Mouse (Mus musculus): ENCODE results near the gene Med10.

- TF ChIP-seq CTCF (IDR thresholded peaks at IDR 0.05; ENCODE audit: low read depth), result no peak
- TF ChIP-seq EP300 (IDR thresholded peaks at IDR 0.05; ENCODE audit: low read depth), result no peak
Observed at GRCm38 (mm10) chr13:69794808-69795207, 7.4 kb upstream of the Med10 start.
